Mouse (Mus musculus) left cerebral cortex, postnatal 25 days (tissue): Measurements from ENCODE around the gene Mdn1. TPM values are rescaled to one million over a fixed set of nuclear protein-coding genes. Genes with fewer than 3 reads are reported as not detected.
A peak's percentile ranks its signal among the peaks of the same experiment; 100 is the strongest.

Experiments used
- DNase-seq, 2 experiments: peaks; one replicate each; pipeline ENCODE4 v3.0.0; 2022; ENCODE audit warnings: low spot score in 2 of 2, mixed read lengths in 1 of 2
- intact Hi-C: fragments of 180-260 bp; cut with DNase I; formaldehyde crosslinking; loops from one replicate; pipeline ENCODE4 v1.15.1; 2025
- total RNA-seq, 2 experiments: library from RNA; stranded (reverse); gene quantifications; 2 replicates each; pipeline ENCODE4 v1.2.3; 2021

The Mdn1 gene
- total RNA-seq, 2 experiments from 2014 or later, result 29.9 to 34.0 TPM

DNA sequence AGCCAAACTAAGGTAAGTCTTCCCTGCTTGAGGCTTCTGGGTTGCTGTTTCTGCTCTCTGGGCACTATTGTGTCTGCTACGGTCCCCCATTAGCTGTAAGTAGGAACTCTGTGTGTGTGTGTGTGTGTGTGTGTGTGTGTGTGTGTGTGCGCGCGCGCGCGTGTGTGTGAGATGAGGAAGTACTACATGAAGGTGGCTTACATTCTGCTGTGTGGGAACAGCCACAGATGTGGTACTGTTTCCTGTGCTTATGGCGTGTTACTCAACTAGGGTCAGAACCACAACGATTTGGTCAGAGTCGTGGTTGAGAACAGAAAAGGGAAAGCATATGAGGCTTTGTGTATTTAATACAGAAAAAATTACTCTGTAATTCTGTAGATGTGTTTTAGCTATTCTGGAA is 111.1 kb downstream of the Mdn1 start:
- intact Hi-C loops, result no loop called here
- DNase-seq, result no peak

DNA sequence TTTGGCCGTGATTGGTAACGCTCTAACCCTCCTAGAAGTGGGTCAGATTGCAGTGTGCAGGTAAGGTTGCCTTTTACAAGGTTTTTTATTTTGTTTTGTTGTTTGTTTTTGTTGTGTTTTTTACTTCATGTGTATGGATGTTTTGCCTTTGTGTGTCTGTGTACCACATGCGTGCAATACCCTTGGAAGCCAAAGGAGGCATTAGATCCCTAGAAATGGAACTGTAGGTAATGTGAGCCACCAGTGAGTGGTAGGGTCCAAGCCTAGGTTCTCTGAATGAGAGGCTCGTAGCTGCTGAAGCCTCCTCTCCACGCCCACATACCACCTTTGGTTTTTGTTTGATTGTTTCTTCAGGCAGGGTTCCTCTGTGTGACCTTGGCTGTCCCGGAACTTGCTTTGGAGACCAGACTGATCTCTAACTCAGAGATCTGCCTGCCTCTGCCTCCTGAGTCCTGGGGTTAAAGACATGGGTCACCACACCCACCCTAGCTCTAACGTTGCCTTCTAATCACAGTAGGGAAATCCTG is 113.4 kb downstream of the Mdn1 start:
- DNase-seq, result no peak
- intact Hi-C loops, result no loop called here

DNA sequence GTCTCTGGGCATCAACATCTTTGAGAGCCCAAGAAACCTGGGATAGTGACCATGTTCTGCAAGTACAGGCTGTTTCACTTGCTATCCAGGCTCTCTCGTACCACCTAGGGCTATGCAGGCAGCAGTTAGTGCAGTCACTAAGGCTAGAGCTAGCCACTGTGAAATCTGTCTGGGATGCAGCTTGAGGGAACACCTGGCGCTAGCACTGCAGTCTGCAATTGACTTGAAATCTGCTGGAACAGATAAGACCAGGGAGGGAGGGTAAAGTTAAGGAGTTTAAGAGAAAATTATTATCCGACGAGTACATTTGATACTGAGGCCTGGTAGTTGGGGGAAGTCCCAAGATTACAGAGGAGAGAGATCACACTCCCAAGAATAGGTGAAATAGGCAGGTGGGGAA is 123.1 kb downstream of the Mdn1 start:
- intact Hi-C loops, result no loop called here
- no peak for DNase-seq

GRCm38 (mm10) chr4:32787110-32787509 is 130.2 kb downstream of the Mdn1 start:
- intact Hi-C loops, result no loop called here
- DNase-seq, result no peak

DNA sequence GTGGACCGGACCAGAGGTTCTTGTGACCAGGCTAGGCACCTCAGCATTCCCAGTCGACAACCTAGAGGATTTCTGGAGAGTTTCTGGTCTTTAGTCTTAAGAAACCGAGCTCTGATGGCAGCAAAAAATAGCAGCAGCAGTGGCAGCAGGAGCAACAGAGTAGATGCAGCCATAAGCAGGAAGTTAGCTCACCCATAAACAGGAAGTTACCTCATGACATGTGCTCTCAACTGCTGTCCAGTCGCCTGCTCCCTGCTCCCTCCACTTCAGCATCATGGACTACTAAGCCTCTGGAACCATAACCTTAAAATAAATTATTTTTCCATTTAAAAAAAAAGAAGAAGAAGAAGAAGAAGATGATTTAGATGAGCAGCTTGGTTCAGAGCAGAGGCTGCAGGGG is 132.1 kb downstream of the Mdn1 start:
- DNase-seq, result no peak
- intact Hi-C loops, result no loop called here

- intact Hi-C loops, result no loop called here
Measured at GRCm38 (mm10) chr4:32798976-32799375, 142.1 kb downstream of the Mdn1 start.

DNA sequence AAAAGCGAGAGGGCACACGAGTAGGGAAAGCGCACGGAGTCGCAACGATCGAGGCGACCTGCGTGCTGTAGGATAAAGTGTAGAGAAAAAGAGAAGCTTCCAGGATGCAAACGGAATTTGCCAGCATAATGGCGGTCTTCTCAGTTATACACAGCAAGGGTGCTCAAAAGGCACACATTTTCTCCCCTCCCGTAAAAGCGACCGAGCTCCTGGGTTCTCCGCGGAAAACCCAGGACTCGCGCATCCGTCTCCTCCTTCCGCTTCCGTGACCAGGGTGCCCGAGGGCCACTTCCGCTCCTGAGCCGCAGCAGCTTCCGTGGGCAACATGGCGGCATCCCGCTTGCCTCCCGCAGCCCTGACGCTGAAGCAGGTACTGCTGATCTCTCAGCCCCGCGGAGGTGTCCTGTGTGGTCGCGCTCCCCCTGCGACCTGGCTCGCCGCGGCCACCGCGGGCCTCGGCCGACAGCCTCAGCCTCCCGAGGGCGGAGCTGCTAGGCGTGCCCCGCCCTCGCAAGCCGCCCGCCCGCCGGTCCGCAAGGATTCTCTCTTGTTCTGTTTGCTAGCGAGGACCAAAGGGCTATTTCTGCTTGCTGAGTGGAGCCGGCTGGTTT is 143.2 kb downstream of the Mdn1 start, which contains the start of gene Lyrm2:
Lyrm2 (plus strand) TSS at position 288 of the 611 bp plus-strand sequence.
- DNase-seq, result peak; percentile 85 to 89
- intact Hi-C loops, result loop anchor here (2.0 kb wide), 1 partner anchor 151 kb away; the partner anchor contains the start of gene Ankrd6

More at GRCm38 (mm10) chr4:32798976-32799375, 142.1 kb downstream of the Mdn1 start:
- no peak for DNase-seq

- intact Hi-C loops, result loop anchor here (2.0 kb wide), 1 partner anchor 150 kb away; the partner anchor contains the start of gene Ankrd6
- DNase-seq, result no peak
Measured at GRCm38 (mm10) chr4:32800577-32801170, 143.8 kb downstream of the Mdn1 start.

DNA sequence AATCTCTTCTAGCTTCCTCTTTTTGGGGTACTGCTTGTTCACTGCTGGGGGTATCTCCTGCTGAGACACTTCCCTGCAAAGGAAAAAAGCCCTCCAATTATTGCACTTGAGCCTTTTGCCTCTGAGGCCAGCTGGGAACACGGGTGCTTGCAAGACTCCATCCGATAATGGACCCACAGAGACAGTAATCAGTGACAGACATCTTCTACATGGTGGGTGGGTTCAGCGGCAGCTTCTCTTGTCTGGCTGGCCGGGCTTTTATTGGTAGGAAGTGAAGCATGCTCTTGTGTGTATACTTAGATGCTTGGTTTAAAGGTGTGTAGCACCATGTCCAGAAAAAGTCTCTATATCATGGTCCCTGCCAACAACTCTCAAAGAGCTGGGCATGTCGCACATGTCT is 160.6 kb downstream of the Mdn1 start:
- intact Hi-C loops, result no loop called here
- DNase-seq, result no peak

DNA sequence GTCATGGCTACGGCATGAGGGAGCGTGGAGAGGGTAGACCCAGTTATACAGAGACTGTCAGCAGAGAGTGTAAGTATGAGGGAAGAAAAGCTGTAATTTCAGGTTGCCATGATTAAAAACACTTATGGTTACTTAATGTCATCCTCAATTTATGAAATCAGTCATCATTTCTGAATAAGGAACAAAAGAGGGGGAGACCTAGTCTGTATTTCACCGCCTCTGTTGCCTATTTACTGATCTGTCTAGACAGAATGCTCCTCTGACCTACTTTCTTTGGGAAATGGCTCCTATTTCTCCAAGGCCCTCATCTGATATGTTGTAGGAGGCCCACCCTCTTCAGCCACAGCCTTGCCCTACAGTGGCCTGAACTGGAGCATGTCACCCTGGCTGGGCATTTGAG is 163.8 kb downstream of the Mdn1 start:
- no peak for DNase-seq
- intact Hi-C loops, result no loop called here

- peak in 1 of 2 experiments; percentile 6 for DNase-seq
- intact Hi-C loops, result no loop called here
Measured at GRCm38 (mm10) chr4:32824254-32824653, 167.3 kb downstream of the Mdn1 start.

Other genes with a start within 250 kb of the Mdn1 start
- not detected for gene Gja10, start 54.4 kb upstream of the Mdn1 start, total RNA-seq
- 1 to 10 TPM; 9.5 to 9.7 TPM for gene Casp8ap2, start 41.7 kb upstream of the Mdn1 start, total RNA-seq
- 10 to 100 TPM; 31.8 to 33.0 TPM for gene Lyrm2, start 143.1 kb downstream of the Mdn1 start, total RNA-seq